Mouse (Mus musculus): ENCODE measurements around the gene Prpf40b. TPM values are rescaled to one million over a fixed set of nuclear protein-coding genes. Genes with fewer than 3 reads are reported as not detected.

Gene Prpf40b
- polyA plus RNA-seq, 1 experiment from 2014 or later, result 42.0 TPM

DNA sequence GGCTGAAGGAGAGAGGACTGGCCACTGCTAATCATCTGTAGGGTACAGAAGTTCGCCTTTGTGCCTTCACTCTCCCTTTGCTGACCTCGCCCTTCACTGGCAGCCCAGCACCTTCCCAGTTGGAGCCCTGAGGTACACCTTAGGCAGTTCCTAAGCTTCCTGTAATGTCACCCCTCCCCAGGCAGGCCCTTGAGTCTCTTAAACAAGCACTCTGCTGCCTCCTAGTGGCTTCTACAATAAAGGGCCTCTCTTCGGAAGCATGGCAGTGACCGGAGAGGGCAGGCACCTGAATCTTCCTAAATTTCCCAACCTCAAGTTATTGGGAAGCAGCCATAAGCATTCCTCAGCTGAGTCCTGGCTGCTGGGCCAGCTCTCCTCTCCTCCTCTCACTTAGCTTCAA is 29.2 kb upstream of the Prpf40b start:
- Histone ChIP-seq H3K4me1 (ENCODE audit: control insufficient read depth, insufficient read depth, low read length) (no peaks in the 10 kb centered on the region; the same call in 1 of the 2 replicates), H3K27ac (replicated peaks; ENCODE audit: low read depth, low read length) (no peak overlapping the region), H3K9me3 (replicated peaks; ENCODE audit: control insufficient read depth, low read length) (no peaks in the 10 kb centered on the region), H3K27me3 (ENCODE audit: control insufficient read depth, insufficient read depth, low read length) (no peaks in the 10 kb centered on the region), H3K4me3 (ENCODE audit: low read depth, low read length) (no peak overlapping the region), H3K4me2 (ENCODE audit: low read depth, low read length) (no peak overlapping the region), H3K9ac (replicated peaks; ENCODE audit: low read length) (no peak overlapping the region), H3K36me3 (replicated peaks; ENCODE audit: control insufficient read depth, insufficient read depth, low read depth, low read length) (no peaks in the 10 kb centered on the region)
- peak; percentile 89 for DNase-seq (ENCODE audit: low spot score)
- 15% methylated on average over 4 of the region's 4 CpGs for WGBS
- ATAC-seq (replicated peaks; ENCODE audit: insufficient number of reproducible peaks, low FRiP score, low TSS enrichment, low read depth), result 0 out of 2 replicates have a peak, but pooled peaks have one; percentile 14

- Histone ChIP-seq H3K27ac (replicated peaks; ENCODE audit: low read depth, low read length) (no peak overlapping the region), H3K4me1 (ENCODE audit: control insufficient read depth, insufficient read depth, low read length) (no peaks in the 10 kb centered on the region), H3K9me3 (replicated peaks; ENCODE audit: control insufficient read depth, low read length) (no peaks in the 10 kb centered on the region), H3K36me3 (replicated peaks; ENCODE audit: control insufficient read depth, insufficient read depth, low read depth, low read length) (no peaks in the 10 kb centered on the region), H3K27me3 (ENCODE audit: control insufficient read depth, insufficient read depth, low read length) (no peaks in the 10 kb centered on the region), H3K4me3 (ENCODE audit: low read depth, low read length) (no peak overlapping the region), H3K9ac (replicated peaks; ENCODE audit: low read length) (no peak overlapping the region), H3K4me2 (ENCODE audit: low read depth, low read length) (no peak overlapping the region)
- ATAC-seq (replicated peaks; ENCODE audit: insufficient number of reproducible peaks, low FRiP score, low TSS enrichment, low read depth) (no peak), DNase-seq (ENCODE audit: low spot score) (no peak)
- 81% methylated on average over 8 of the region's 8 CpGs for WGBS
Observed at GRCm38 (mm10) chr15:99276095-99276494, 18.8 kb upstream of the Prpf40b start.

- H3K36me3 ChIP-seq (replicated peaks; ENCODE audit: control insufficient read depth, insufficient read depth, low read depth, low read length), result no peaks in the 10 kb centered on the region
- ATAC-seq (replicated peaks; ENCODE audit: insufficient number of reproducible peaks, low FRiP score, low TSS enrichment, low read depth) (no peak), DNase-seq (ENCODE audit: low spot score) (no peak)
- no peak overlapping the region for H3K27ac ChIP-seq (replicated peaks; ENCODE audit: low read depth, low read length)
- no peaks in the 10 kb centered on the region for H3K27me3 ChIP-seq (ENCODE audit: control insufficient read depth, insufficient read depth, low read length)
- no peak overlapping the region for H3K9ac ChIP-seq (replicated peaks; ENCODE audit: low read length)
- H3K9me3 ChIP-seq (replicated peaks; ENCODE audit: control insufficient read depth, low read length), result no peaks in the 10 kb centered on the region
- H3K4me3 ChIP-seq (ENCODE audit: low read depth, low read length), result no peak overlapping the region
- 82% methylated on average over 7 of the region's 7 CpGs for WGBS
- no peak overlapping the region for H3K4me2 ChIP-seq (ENCODE audit: low read depth, low read length)
- H3K4me1 ChIP-seq (ENCODE audit: control insufficient read depth, insufficient read depth, low read length), result no peaks in the 10 kb centered on the region
Observed at GRCm38 (mm10) chr15:99278271-99278670, 16.6 kb upstream of the Prpf40b start.

DNA sequence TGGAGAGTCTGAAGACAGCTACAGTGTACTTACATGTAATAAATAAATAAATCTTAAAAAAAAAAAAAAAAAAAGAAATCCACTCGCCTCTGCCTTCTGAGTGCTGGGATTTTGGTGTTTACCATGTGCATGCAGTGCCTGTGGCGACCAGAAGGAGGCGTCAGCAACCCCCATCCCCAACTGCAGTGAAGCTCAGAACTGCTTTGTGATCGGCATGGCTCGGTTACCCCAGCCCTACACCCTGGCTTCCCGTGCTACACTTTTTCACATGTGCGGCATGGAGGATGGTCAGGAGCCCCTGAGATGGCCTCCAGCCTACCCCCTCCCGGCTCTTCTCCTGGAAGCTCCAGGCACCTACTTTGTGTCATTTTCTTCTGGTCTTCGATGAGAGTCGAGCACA is 11.4 kb upstream of the Prpf40b start:
- Histone ChIP-seq H3K27ac (replicated peaks; ENCODE audit: low read depth, low read length) (no peak overlapping the region), H3K4me1 (ENCODE audit: control insufficient read depth, insufficient read depth, low read length) (no peaks in the 10 kb centered on the region), H3K4me3 (ENCODE audit: low read depth, low read length) (no peak overlapping the region), H3K4me2 (ENCODE audit: low read depth, low read length) (no peak overlapping the region), H3K27me3 (ENCODE audit: control insufficient read depth, insufficient read depth, low read length) (no peaks in the 10 kb centered on the region), H3K9me3 (replicated peaks; ENCODE audit: control insufficient read depth, low read length) (no peaks in the 10 kb centered on the region), H3K9ac (replicated peaks; ENCODE audit: low read length) (no peak overlapping the region), H3K36me3 (replicated peaks; ENCODE audit: control insufficient read depth, insufficient read depth, low read depth, low read length) (no peaks in the 10 kb centered on the region)
- ATAC-seq (replicated peaks; ENCODE audit: insufficient number of reproducible peaks, low FRiP score, low TSS enrichment, low read depth), result no peak
- WGBS, result 66% methylated on average over 10 of the region's 10 CpGs
- no peak for DNase-seq (ENCODE audit: low spot score)

DNA sequence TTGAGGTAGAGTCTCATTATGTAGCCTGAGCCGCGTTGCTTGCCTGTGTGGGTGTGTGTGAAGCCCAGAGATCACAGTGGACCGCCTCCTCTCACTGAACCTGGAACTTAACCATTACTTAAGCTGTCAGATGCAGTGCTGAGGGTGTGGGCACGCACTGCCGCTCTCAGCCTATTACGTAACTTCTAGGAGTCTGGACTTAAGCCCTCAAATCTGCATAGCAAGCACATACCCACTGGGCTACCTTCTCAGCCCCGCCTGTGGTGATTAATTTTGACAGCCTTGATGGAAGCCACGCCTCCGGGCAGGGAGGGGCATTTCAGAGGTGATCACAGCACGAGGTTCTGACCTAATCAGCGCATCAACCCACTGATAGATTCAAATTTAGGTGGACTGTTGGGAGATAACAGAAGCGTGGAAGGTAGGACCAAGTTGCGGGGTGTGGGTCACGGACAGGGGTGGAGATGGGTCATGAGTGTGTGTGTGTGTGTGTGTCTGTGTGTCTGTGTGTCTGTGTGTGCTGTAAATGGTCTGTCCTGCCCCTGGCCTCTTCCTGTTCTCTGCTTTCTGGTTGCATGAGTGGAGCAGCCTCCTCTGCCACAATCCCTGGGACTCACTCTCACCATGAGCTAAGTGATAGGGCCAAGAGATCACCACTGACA is 10.2 kb upstream of the Prpf40b start:
- peak; percentile 25 for DNase-seq (ENCODE audit: low spot score)
- 43% methylated on average over 14 of the region's 14 CpGs for WGBS
- no peak overlapping the region for H3K9ac ChIP-seq (replicated peaks; ENCODE audit: low read length)
- no peak for ATAC-seq (replicated peaks; ENCODE audit: insufficient number of reproducible peaks, low FRiP score, low TSS enrichment, low read depth)
- no peaks in the 10 kb centered on the region for H3K27me3 ChIP-seq (ENCODE audit: control insufficient read depth, insufficient read depth, low read length)
- no peak overlapping the region for H3K4me2 ChIP-seq (ENCODE audit: low read depth, low read length)
- no peaks in the 10 kb centered on the region for H3K9me3 ChIP-seq (replicated peaks; ENCODE audit: control insufficient read depth, low read length)
- no peak overlapping the region for H3K27ac ChIP-seq (replicated peaks; ENCODE audit: low read depth, low read length)
- H3K4me1 ChIP-seq (ENCODE audit: control insufficient read depth, insufficient read depth, low read length), result no peaks in the 10 kb centered on the region
- no peak overlapping the region for H3K4me3 ChIP-seq (ENCODE audit: low read depth, low read length)
- H3K36me3 ChIP-seq (replicated peaks; ENCODE audit: control insufficient read depth, insufficient read depth, low read depth, low read length), result no peaks in the 10 kb centered on the region

GRCm38 (mm10) chr15:99285189-99285535 is 9.7 kb upstream of the Prpf40b start:
- Histone ChIP-seq H3K4me2 (ENCODE audit: low read depth, low read length) (no peak overlapping the region), H3K4me1 (ENCODE audit: control insufficient read depth, insufficient read depth, low read length) (no peaks in the 10 kb centered on the region), H3K27me3 (ENCODE audit: control insufficient read depth, insufficient read depth, low read length) (no peaks in the 10 kb centered on the region), H3K9me3 (replicated peaks; ENCODE audit: control insufficient read depth, low read length) (no peaks in the 10 kb centered on the region), H3K4me3 (ENCODE audit: low read depth, low read length) (no peak overlapping the region), H3K9ac (replicated peaks; ENCODE audit: low read length) (no peak overlapping the region), H3K36me3 (replicated peaks; ENCODE audit: control insufficient read depth, insufficient read depth, low read depth, low read length) (no peaks in the 10 kb centered on the region), H3K27ac (replicated peaks; ENCODE audit: low read depth, low read length) (no peak overlapping the region)
- 55% methylated on average over 8 of the region's 8 CpGs for WGBS
- DNase-seq (ENCODE audit: low spot score) (no peak), ATAC-seq (replicated peaks; ENCODE audit: insufficient number of reproducible peaks, low FRiP score, low TSS enrichment, low read depth) (no peak)

- Histone ChIP-seq H3K9me3 (replicated peaks; ENCODE audit: control insufficient read depth, low read length) (no peaks in the 10 kb centered on the region), H3K4me3 (ENCODE audit: low read depth, low read length) (no peak overlapping the region), H3K27ac (replicated peaks; ENCODE audit: low read depth, low read length) (no peak overlapping the region), H3K9ac (replicated peaks; ENCODE audit: low read length) (no peak overlapping the region), H3K4me2 (ENCODE audit: low read depth, low read length) (no peak overlapping the region), H3K36me3 (replicated peaks; ENCODE audit: control insufficient read depth, insufficient read depth, low read depth, low read length) (no peaks in the 10 kb centered on the region), H3K4me1 (ENCODE audit: control insufficient read depth, insufficient read depth, low read length) (no peaks in the 10 kb centered on the region), H3K27me3 (ENCODE audit: control insufficient read depth, insufficient read depth, low read length) (no peaks in the 10 kb centered on the region)
- ATAC-seq (replicated peaks; ENCODE audit: insufficient number of reproducible peaks, low FRiP score, low TSS enrichment, low read depth), result no peak
- WGBS, result 86% methylated on average over 11 of the region's 11 CpGs
- no peak for DNase-seq (ENCODE audit: low spot score)
Observed at GRCm38 (mm10) chr15:99290586-99290985, 4.3 kb upstream of the Prpf40b start.

GRCm38 (mm10) chr15:99294287-99294686 is 600 bp upstream of the Prpf40b start:
- WGBS, result 36% methylated on average over 16 of the region's 16 CpGs
- H3K9me3 ChIP-seq (replicated peaks; ENCODE audit: control insufficient read depth, low read length), result no peaks in the 10 kb centered on the region
- peak overlapping the region; percentile 70 for H3K9ac ChIP-seq (replicated peaks; ENCODE audit: low read length)
- H3K4me3 ChIP-seq (ENCODE audit: low read depth, low read length), result peak overlapping the region; percentile 51
- H3K36me3 ChIP-seq (replicated peaks; ENCODE audit: control insufficient read depth, insufficient read depth, low read depth, low read length), result no peaks in the 10 kb centered on the region
- H3K4me1 ChIP-seq (ENCODE audit: control insufficient read depth, insufficient read depth, low read length), result no peaks in the 10 kb centered on the region
- ATAC-seq (replicated peaks; ENCODE audit: insufficient number of reproducible peaks, low FRiP score, low TSS enrichment, low read depth), result no peak
- no peak for DNase-seq (ENCODE audit: low spot score)
- H3K4me2 ChIP-seq (ENCODE audit: low read depth, low read length), result peak overlapping the region; percentile 48
- H3K27me3 ChIP-seq (ENCODE audit: control insufficient read depth, insufficient read depth, low read length), result no peaks in the 10 kb centered on the region
- no peak overlapping the region for H3K27ac ChIP-seq (replicated peaks; ENCODE audit: low read depth, low read length)

Measured in embryonic facial prominence, embryonic 11.5 days (tissue).